Mouse (Mus musculus) stomach, embryonic 16.5 days (tissue): Measurements from ENCODE around the gene Adrm1. TPM values are rescaled to one million over a fixed set of nuclear protein-coding genes. Genes with fewer than 3 reads are reported as not detected.
A peak's percentile ranks its signal among the peaks of the same experiment; 100 is the strongest.

Experiments
- ATAC-seq: fragments of 200-750 bp; cut with Nextera tagmentation; 2 replicates; pipeline ENCODE4 v1.8.0; 2017; ENCODE audit warnings: moderate number of reproducible peaks, moderate TSS enrichment; ENCODE audit not compliant: insufficient read depth, low FRiP score
- H3K27ac ChIP-seq: fragments of 300-500 bp; sonication (generic); 2 replicates; pipeline ENCODE4 v1.5.1; 2014; ENCODE audit warnings: low read length
- H3K27me3 ChIP-seq: fragments of 300-500 bp; sonication (generic); 2 replicates; pipeline ENCODE4 v1.6.1; 2014; ENCODE audit warnings: low read length, control low read depth, mixed read lengths; ENCODE audit not compliant: control insufficient read depth, insufficient read depth
- H3K36me3 ChIP-seq: fragments of 300-500 bp; sonication (generic); 2 replicates; pipeline ENCODE4 v1.6.1; 2014; ENCODE audit warnings: low read length; ENCODE audit not compliant: control insufficient read depth, insufficient read depth
- H3K4me1 ChIP-seq: fragments of 300-500 bp; sonication (generic); 2 replicates; pipeline ENCODE4 v1.6.1; 2014; ENCODE audit warnings: low read length, control low read depth, mixed read lengths; ENCODE audit not compliant: control insufficient read depth, insufficient read depth
- H3K4me2 ChIP-seq: fragments of 300-500 bp; sonication (generic); 2 replicates; pipeline ENCODE4 v1.6.1; 2014; ENCODE audit warnings: low read depth, low read length, mixed read lengths
- H3K4me3 ChIP-seq: fragments of 300-500 bp; sonication (generic); replicated peaks from 2 replicates; pipeline ENCODE4 v1.5.1; 2014; ENCODE audit warnings: mild to moderate bottlenecking, low read length
- H3K9ac ChIP-seq: fragments of 300-500 bp; sonication (generic); 2 replicates; pipeline ENCODE4 v1.6.1; 2014; ENCODE audit warnings: low read length
- H3K9me3 ChIP-seq: fragments of 300-500 bp; sonication (generic); replicated peaks from 2 replicates; pipeline ENCODE4 v1.6.1; 2016; ENCODE audit warnings: low read length, control low read depth; ENCODE audit not compliant: control insufficient read depth
- WGBS: fragments of 180-500 bp; shearing (Covaris S2); extraction: QIAGEN DNeasy Blood & Tissue Kit; methylation state at CpG from one replicate; pipeline ENCODE4 v1.1.7; 2014; 5-methylcytosine and 5-hydroxymethylcytosine counted together
- polyA plus RNA-seq: library from polyadenylated mRNA; unstranded; fragments of >200 nt; fragmentation: Nextera tagmentation; extraction: Ambion mirVana; gene quantifications from 2 replicates; pipeline ENCODE4 v1.2.1, GENCODE M21; 2015

The Adrm1 gene
- polyA plus RNA-seq, 1 experiment from 2014 or later, result 171 TPM

DNA sequence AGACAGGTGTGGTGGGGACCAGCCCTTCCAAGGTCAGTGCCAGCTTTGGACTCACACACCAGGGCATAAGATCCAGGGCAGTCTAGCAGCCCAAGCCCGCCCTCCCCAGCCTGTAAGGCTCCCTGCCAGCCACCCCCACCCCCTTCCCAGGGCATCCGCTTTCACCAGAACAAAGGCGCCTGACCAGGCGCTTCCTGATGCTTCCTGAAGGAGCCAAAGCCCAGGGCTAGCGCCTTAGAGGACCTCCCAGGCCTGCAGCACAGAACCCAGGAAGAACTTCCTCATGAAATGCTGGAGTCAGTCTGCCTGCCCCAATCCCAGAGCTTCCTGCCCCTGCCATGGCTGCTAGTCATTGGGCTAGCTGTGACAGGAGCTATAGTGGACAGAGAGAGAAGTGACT is 47.4 kb downstream of the Adrm1 start:
- H3K4me1 ChIP-seq, result peaks cover 73% of the 10 kb centered on the region
- H3K4me2 ChIP-seq, result no peak overlapping the region
- H3K9me3 ChIP-seq, result no peaks in the 10 kb centered on the region
- no peaks in the 10 kb centered on the region for H3K36me3 ChIP-seq
- 41% methylated on average over 5 of the region's 5 CpGs for WGBS
- peak overlapping the region; percentile 66 for H3K27ac ChIP-seq
- no peak overlapping the region for H3K4me3 ChIP-seq
- peak overlapping the region; percentile 40 for H3K9ac ChIP-seq
- ATAC-seq, result no peak
- no peaks in the 10 kb centered on the region for H3K27me3 ChIP-seq

DNA sequence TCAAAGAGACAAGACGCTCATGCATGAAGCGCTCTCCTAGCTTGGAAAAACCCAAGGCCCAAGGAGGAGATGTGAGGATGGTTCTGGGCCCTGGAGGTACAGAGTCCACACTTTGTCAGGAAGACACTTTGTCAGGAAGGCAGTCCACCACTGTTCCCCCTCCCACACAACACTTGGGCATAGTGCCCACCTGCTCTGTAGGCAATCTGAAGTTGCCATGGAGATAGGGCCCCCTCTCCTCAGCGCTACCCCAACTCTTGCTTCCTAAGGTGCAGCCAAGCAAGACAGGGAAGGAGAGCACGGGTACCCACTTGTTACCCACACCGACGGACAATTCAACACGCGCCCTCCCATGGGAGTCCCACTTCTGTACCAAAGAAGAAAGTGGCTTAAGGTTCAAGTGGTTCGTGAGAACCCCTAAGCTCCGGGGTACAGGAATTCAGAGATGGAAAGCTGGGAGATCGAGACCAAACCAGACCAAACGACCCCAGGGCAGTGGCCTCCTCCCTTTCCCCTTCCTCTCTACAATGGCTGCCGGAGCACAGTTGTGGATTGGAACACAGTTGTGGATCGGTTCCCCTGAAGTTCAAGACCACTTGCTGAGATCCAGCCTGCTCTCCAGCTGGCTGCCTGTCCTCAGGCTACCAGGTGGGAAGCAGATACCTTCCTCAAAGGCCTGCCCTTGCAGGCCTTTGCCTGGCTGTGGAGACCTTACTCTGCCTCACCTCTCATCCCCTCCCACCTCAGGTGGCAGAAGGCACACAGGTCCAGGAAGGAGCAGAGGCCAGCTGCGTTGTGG is 48.1 kb downstream of the Adrm1 start:
- peak overlapping the region; percentile 40; the same call in 1 of the 2 replicates for H3K9ac ChIP-seq
- H3K4me1 ChIP-seq, result peaks cover 73% of the 10 kb centered on the region
- H3K4me2 ChIP-seq, result no peak overlapping the region
- WGBS, result 79% methylated on average over 15 of the region's 15 CpGs
- peak overlapping the region; percentile 66 for H3K27ac ChIP-seq
- no peaks in the 10 kb centered on the region for H3K9me3 ChIP-seq
- no peak for ATAC-seq
- no peaks in the 10 kb centered on the region for H3K27me3 ChIP-seq
- no peaks in the 10 kb centered on the region for H3K36me3 ChIP-seq
- no peak overlapping the region for H3K4me3 ChIP-seq

- H3K27ac ChIP-seq, result peak overlapping the region; percentile 0; the same call in 1 of the 2 replicates
- H3K36me3 ChIP-seq, result no peaks in the 10 kb centered on the region
- H3K9ac ChIP-seq, result 0 out of 2 replicates have a peak overlapping the region, but pooled peaks have one; percentile 19
- H3K9me3 ChIP-seq, result no peaks in the 10 kb centered on the region
- 0 out of 2 replicates have a peak overlapping the region, but pooled peaks have one; percentile 8 for H3K4me2 ChIP-seq
- H3K4me1 ChIP-seq, result peaks cover 65% of the 10 kb centered on the region
- no peak for ATAC-seq
- H3K4me3 ChIP-seq, result no peak overlapping the region
- no peaks in the 10 kb centered on the region for H3K27me3 ChIP-seq
- whole genome bisulfite sequencing, result 41% methylated on average over 9 of the region's 9 CpGs
Measured at GRCm38 (mm10) chr2:180220165-180220564, 48.9 kb downstream of the Adrm1 start.

DNA sequence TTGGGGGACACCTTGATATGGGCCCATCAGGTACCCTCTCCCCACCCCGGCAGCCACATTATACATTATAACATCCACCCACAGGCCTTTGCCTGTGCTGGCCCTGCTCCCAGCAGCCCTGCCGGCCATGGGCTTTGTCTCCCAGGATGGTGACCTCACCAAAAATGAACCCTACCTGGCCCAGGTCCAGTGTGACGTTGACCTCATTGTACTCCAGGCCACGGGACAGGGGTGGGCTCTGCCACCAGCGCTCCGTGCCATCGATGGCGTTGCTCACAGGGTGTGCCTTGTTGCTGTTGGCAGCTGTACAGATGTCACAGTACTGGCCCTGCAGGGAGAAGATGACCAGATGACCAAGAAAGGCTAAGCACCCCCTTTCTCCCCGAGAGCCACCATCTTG is 49.8 kb downstream of the Adrm1 start:
- Histone ChIP-seq H3K27ac (no peak overlapping the region), H3K4me3 (no peak overlapping the region), H3K36me3 (no peaks in the 10 kb centered on the region), H3K9me3 (no peaks in the 10 kb centered on the region), H3K4me2 (no peak overlapping the region), H3K9ac (0 out of 2 replicates have a peak overlapping the region, but pooled peaks have one; percentile 12), H3K27me3 (0 out of 2 replicates have a peak, but pooled peaks cover 2% of the 10 kb centered on the region), H3K4me1 (peaks cover 59% of the 10 kb centered on the region)
- WGBS, result 86% methylated on average over 9 of the region's 9 CpGs
- no peak for ATAC-seq

GRCm38 (mm10) chr2:180222250-180222649 is 51.0 kb downstream of the Adrm1 start:
- 17% methylated on average over 6 of the region's 6 CpGs for WGBS
- H3K27me3 ChIP-seq, result 0 out of 2 replicates have a peak, but pooled peaks cover 2% of the 10 kb centered on the region
- H3K36me3 ChIP-seq, result no peaks in the 10 kb centered on the region
- H3K4me2 ChIP-seq, result peak overlapping the region; percentile 91; the same call in 1 of the 2 replicates
- peak overlapping the region; percentile 81 for H3K27ac ChIP-seq
- H3K4me1 ChIP-seq, result peaks cover 56% of the 10 kb centered on the region
- H3K4me3 ChIP-seq, result peak overlapping the region; percentile 76; the same call in 1 of the 2 replicates
- peak overlapping the region; percentile 83; the same call in 1 of the 2 replicates for H3K9ac ChIP-seq
- peak; percentile 75 for ATAC-seq
- H3K9me3 ChIP-seq, result no peaks in the 10 kb centered on the region

DNA sequence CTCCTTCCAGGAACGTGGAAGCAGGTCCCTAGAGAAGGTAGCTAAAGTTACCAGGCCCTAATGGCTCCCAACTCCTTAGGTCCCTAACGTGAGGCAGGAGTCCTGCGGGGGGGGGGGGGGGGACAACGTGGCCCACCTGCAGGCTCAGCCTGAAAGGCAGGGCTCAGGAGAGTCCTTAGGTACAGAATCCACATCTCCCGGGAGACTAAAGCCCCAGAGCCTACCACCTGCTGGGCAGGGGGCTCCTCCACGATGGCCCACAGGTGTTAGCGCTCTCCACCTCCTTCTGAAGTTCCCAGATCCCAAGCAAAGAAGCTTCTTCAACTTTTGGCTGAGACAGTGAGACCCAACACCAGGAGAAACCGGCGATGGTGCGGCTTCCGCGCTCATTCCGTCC is 53.4 kb downstream of the Adrm1 start:
- Histone ChIP-seq H3K9ac (peak overlapping the region; percentile 83), H3K36me3 (no peaks in the 10 kb centered on the region), H3K27ac (peak overlapping the region; percentile 84), H3K9me3 (no peaks in the 10 kb centered on the region), H3K4me2 (peak overlapping the region; percentile 91), H3K4me1 (peaks cover 53% of the 10 kb centered on the region), H3K4me3 (peak overlapping the region; percentile 76), H3K27me3 (0 out of 2 replicates have a peak, but pooled peaks cover 2% of the 10 kb centered on the region)
- WGBS, result 4% methylated on average over 13 of the region's 13 CpGs
- ATAC-seq, result no peak

DNA sequence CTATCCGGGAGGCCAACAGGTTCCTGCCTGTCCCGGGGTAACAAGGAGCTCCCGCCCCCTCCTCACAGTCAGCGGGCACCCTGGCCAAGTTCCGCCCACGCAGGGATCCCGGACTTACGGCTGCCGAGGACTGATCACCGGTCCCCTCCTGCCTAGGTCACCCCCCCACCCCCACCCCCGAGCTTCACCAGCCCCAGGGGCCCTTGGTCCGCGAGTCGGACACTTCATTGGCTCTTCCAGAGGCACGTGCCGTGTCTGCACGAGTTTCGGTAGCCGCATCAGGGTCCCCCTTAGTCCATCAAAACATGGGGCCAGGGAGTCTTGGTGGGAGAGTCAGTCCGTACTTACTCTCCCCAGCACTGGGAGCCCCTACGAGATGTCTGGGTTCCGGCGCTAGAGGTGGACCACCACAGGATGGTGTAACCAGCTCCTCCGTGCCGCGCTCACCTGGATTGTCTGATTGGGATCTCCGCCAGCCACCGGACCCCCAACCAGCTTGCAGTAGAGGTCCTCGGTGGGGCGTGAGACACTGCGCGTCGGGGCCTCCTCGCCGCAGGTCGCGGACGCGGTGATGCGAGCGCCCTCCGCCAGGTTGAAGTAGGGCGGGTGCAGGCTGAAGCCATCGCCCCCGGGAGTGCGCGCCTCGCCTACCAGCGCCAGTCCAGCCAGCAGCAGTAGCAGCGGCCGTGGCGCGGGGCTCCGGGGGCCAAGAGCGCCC is 53.9 kb downstream of the Adrm1 start:
- peak overlapping the region; percentile 76 for H3K4me3 ChIP-seq
- H3K9ac ChIP-seq, result peak overlapping the region; percentile 83
- WGBS, result under 1% methylated on average over 54 of the region's 55 CpGs
- no peaks in the 10 kb centered on the region for H3K9me3 ChIP-seq
- H3K36me3 ChIP-seq, result no peaks in the 10 kb centered on the region
- H3K27ac ChIP-seq, result peak overlapping the region; percentile 84
- H3K27me3 ChIP-seq, result 0 out of 2 replicates have a peak, but pooled peaks cover 2% of the 10 kb centered on the region
- no peak for ATAC-seq
- H3K4me1 ChIP-seq, result peaks cover 50% of the 10 kb centered on the region
- H3K4me2 ChIP-seq, result peak overlapping the region; percentile 91
